Mouse (Mus musculus) large intestine, adult 2 months (tissue): ENCODE measurements around the gene Frs3. TPM values are rescaled to one million over a fixed set of nuclear protein-coding genes. Genes with fewer than 3 reads are reported as not detected.
A peak's percentile ranks its signal among the peaks of the same experiment; 100 is the strongest.

ENCODE experiments used
- DNase-seq: peaks from one replicate; pipeline ENCODE4 v3.0.0-alpha.2; 2012; ENCODE audit warnings: low read depth, low spot score
- WGBS: fragments of 180-500 bp; shearing (Covaris S2); methylation state at CpG from one replicate; pipeline ENCODE4 v1.1.7; 2018; 5-methylcytosine and 5-hydroxymethylcytosine counted together
- polyA plus RNA-seq: library from polyadenylated mRNA; depleted of rRNA; stranded (reverse); fragments of >200 nt; gene quantifications from 2 replicates; pipeline ENCODE4 v1.2.3, GENCODE M21; 2012

The Frs3 gene
- polyA plus RNA-seq, 1 experiment: 4.4 TPM

DNA sequence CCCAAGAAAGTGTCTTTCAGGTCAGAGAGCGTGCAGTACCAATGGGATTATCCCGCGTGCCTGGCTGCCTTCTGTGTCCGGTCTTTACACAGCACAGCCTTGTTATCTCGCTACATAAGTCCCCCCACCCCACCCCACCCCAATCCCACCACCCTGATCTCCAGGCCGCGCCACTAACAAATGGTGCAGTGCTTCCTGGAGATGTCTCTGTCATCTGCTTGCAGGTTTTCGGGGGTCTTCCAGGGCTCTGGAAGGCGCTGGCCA, 554 bp upstream of the Frs3 start, which contains the start of gene Tomm6:
Tomm6 (minus strand) TSS at position 43 of the 264 bp plus-strand sequence.
- DNase-seq: no peak
- 0% methylated on average over 9 of the region's 9 CpGs for WGBS

- DNase-seq: no peak
- 83% methylated on average over 8 of the region's 8 CpGs for WGBS
These were observed 1.1 kb downstream of the Frs3 start for GRCm38 (mm10) chr17:47689894-47690293.

DNA sequence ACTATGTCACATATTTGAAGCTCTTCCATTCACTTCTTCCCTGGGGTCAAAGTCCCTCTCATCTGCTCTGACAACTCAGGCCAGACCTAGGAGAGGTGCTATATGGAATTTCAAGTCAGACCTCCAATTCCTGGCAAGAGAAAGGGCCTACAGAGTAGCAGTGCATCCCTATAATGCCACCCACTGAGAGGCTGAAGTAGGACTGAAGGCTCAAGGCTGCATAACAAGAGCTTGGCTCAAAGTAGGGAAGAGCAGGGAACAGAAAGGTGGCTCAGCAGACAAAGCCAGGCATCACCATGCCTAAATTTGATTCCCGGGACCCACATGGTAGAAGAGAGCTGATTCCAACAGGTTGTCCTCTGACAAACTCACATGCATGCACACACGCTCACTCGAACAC, 2.8 kb downstream of the Frs3 start:
- no peak for DNase-seq
- WGBS: 94% methylated on average over 3 of the region's 3 CpGs

DNA sequence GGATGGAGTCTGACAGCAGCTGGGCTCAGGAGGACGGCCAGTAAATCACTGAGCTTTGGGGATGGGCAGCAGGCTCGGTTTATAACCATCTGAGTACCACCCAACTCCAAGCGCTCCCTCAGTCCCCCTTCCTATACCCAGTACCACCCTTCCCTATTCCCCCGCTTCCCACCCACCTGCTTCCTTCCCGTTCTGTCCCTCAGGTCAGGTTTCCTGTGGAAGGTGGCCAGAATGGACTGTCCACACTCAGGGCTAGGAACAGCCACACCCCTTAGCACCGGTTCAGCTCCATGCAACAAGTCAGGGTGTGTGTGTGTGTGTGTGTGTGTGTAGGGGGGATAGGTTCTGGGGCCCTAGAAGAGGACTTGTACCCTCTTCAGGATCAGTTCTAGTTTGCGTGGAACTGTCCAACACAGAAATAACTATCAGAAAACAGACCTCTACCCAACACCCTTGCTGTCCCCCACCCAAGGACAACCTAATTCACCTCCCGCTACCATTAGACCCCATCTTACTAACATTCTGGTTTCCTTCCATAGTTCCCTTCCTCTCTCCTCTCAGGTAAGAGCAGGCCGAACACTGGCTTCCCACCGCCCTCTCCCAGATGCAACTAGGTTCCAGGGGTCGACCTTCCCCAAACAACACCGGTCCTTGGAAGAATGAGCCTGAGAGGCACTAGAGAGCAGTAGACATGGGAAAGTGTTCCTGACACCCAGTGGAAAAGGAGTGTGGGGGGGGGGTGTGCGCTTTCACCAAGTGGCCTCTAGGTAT, 5.0 kb downstream of the Frs3 start:
- DNase-seq: no peak
- WGBS: 62% methylated on average over 13 of the region's 13 CpGs

DNA sequence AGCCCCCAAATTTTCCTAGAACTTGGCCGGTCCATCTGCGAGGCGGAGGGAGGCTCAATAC, 5.4 kb downstream of the Frs3 start, which contains the start of gene Gm21981:
Gm21981 (minus strand) TSS at position 14 of the 61 bp plus-strand sequence.
- WGBS: 3% methylated on average over 3 of the region's 3 CpGs
- no peak for DNase-seq

DNA sequence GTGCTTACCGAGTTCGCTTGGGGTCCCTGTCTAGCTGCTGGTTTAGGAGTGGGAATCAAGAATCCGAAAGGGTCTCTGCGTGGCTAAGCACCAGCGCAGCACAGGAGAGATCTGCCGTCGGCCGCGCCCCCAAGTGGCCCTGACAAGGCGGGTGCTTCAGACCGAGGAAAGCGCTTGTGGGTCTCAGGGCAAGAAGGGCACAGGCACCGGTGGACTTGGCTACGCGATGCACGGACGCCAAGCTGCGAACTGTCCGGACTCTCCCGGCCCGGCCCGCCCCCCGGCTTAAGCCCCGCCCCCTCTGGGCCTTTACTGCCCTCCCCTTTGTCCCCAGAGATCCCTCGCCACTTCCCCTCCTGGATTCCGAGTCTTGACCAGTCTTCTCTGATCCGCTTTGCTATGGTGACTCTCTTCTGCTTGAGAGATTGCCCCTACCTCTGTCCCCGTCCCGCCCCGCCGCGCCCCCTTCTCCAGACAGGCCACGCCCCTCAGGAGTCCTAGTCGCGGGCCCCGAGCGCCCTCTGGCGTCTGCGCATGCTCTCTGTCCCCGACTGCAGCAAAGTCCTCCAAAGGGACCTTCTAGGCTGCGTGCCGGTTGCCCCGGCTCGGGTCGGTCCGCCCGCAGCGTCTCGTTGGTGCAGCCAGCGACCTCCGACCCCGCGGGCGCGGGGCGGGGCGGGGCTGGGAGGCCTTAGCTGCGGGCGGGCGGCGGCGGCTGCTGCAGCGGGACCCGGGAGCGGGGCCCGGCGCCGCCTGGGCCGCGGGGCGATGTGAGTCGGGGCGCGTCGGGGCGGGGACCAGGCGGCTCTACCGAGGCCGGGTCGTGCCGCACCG, 5.9 kb downstream of the Frs3 start, which contains the start of gene Prickle4:
Prickle4 (minus strand) TSS at position 234 of the 834 bp plus-strand sequence.
- 2% methylated on average over 79 of the region's 82 CpGs for WGBS
- peak; percentile 60 for DNase-seq

- WGBS: 1% methylated on average over 23 of the region's 23 CpGs
- no peak for DNase-seq
These were observed 6.5 kb downstream of the Frs3 start for GRCm38 (mm10) chr17:47695337-47695710.

DNA sequence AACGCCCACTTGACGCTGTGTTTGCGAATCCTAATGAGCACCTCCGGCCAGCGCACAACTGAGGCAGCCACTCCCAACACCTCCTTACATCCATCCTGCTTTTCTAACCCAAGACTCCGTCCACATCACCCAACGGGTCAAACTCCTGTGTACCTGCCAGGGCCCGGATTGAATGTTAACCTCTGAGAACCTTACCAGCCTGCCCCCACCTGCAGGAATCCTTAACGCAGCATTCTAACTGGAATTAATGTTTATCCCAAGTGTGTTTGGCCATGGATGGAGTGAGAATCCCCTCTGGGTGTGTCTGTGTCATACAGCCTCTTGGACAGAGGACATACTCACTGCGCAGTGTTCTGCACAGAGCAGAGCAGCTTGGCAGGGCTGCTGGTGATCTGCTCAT, 9.3 kb downstream of the Frs3 start:
- no peak for DNase-seq
- WGBS: 92% methylated on average over 10 of the region's 10 CpGs

GRCm38 (mm10) chr17:47699055-47699454, 10.2 kb downstream of the Frs3 start:
- WGBS: 72% methylated on average over 2 of the region's 2 CpGs
- DNase-seq: no peak

DNA sequence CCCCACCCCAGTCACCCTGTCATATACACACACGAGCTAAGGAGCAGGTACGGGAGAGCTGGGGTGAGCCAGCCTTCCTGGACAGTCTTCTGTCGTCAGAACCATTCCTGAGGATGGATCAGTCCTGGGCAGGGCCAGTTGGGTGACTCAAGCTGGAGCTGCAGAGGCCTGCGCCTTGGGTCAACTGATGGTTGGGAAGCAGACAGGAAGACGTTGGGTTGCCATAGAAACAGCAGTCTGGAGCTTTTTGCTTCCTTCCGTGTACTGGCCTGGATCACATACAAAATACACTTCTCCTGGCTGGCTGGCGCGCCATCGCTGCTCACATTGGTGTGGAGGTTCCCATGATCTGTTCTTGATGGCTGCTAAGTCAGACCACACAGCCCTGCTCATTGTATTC, 13.0 kb downstream of the Frs3 start:
- DNase-seq: no peak
- WGBS: 88% methylated on average over 9 of the region's 9 CpGs

DNA sequence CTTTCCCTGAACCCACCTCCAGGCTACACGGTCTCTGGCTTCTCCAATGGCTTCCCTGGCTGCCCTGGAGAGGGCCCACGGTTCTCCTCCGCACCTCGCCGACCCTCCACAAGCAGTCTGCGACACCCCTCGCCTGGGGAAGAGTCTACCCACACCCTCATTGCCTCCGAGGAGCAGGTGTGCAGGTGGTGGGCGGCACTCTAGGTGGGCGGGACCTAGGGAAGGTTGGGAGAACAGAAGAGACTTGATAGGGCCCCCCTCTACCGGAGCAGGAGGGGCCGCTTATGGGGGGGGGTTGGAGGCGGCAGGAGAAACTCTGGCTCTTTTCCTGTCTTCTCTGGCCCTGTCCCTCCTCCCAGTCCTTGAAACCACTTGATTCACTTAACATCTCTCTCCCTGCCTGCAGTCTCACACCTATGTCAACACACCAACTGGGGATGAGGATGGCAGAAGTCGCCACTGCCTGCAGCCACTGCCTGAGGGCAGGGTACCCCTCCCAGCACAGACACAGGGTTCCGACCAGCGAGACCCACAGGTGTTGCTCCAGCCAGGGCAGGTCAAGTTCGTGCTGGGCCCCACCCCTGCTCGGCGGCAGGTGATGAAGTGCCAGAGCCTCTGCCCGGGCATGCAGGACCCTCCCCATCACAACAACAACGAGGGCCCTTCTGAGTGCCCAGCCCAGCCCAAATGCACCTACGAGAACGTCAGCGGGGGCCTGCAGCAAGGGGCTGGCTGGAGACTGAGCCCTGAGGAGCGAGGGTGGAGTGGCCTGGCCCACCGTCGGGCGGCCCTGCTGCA, 13.9 kb downstream of the Frs3 start:
- 78% methylated on average over 28 of the region's 28 CpGs for WGBS

GRCm38 (mm10) chr17:47703556-47703955, 14.7 kb downstream of the Frs3 start:
- DNase-seq: no peak
- 77% methylated on average over 20 of the region's 20 CpGs for WGBS

More for the DNA sequence above, 13.9 kb downstream of the Frs3 start:
- DNase-seq: no peak

DNA sequence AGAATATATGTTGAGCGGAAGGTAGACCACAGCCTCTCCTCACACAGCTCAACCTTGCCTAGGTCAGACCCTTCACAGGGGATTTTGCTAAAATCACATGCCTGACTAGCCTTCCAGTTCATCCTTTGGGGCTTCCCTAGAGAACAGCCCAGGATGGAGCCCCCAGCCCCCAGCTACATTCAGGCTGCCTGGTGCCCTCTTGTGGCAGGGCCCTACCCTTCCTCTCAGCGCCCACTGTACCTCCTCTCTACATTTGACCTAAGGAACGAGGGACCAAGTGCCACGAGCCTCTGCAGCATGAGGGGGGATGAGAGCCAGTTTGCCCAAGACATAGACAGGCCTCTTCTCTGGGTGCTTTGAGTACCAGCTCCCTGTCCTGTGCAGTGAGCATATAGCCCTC, 15.9 kb downstream of the Frs3 start:
- no peak for DNase-seq
- 85% methylated on average over 4 of the region's 4 CpGs for WGBS

GRCm38 (mm10) chr17:47706196-47706595, 17.4 kb downstream of the Frs3 start:
- 57% methylated on average over 1 of the region's 1 CpGs for WGBS

GRCm38 (mm10) chr17:47707961-47708360, 19.1 kb downstream of the Frs3 start:
- WGBS: 74% methylated on average over 3 of the region's 3 CpGs
- DNase-seq: no peak

More at GRCm38 (mm10) chr17:47706196-47706595, 17.4 kb downstream of the Frs3 start:
- no peak for DNase-seq

DNA sequence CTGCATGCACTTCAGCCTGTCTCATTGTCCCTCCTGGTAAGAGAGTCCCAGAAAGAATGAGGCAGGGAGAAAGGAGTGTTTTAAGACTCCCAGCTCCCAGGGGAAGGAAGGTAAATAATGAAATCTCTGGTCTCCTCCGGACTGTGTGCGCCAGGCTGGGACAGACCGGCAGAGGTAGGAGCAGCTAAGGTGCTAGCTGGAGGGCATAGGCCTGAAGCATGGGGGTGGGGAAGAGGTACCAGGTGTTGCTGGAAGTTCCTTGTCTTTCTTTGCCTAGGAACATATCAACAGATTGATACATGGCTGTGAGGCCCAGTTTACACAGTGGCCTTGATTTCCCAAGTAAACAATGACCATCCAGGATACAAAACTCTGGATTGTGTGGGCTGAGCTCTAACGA, 20.1 kb downstream of the Frs3 start:
- 45% methylated on average over 4 of the region's 4 CpGs for WGBS
- DNase-seq: no peak

DNA sequence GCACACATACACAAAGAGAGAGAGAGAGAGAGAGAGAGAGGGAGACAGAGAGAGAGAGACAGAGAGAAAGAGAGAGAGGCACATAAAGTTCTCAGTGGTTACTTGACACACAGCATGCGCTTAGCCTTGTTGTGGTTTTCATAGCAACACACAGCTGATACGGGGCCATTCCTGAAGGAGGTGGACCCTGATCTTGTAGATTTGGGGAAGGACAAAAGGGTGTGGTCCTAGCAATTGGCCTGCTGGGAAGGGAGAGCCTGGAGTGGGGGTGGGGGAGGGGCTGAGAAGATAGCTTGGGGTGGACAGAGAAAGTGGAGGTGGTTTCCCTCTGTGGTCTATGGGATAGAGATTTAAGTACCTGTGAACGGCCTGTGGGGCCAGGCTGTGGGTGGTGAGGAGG, 21.2 kb downstream of the Frs3 start:
- no peak for DNase-seq
- WGBS: 57% methylated on average over 3 of the region's 3 CpGs

DNA sequence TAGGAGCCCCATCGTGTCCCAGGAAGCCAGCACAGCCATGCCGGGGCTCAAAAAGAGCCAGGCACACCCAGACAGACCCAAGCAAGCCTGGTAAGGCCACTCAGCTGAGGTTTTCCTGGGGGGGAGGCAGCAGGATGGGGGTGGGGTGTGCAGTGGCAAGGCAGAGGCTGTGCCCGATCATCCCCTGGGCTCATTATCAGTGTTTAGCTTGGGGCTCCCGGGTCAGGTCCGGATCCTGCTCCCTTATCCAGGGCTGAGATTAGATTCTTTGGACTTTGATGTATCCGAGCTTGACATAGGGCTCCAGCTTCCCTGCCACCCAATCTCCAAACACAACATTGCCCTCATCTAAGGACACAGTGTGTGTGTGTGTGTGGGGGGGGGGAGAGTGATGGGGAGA, 23.1 kb downstream of the Frs3 start:
- WGBS: 68% methylated on average over 6 of the region's 6 CpGs
- DNase-seq: no peak

DNA sequence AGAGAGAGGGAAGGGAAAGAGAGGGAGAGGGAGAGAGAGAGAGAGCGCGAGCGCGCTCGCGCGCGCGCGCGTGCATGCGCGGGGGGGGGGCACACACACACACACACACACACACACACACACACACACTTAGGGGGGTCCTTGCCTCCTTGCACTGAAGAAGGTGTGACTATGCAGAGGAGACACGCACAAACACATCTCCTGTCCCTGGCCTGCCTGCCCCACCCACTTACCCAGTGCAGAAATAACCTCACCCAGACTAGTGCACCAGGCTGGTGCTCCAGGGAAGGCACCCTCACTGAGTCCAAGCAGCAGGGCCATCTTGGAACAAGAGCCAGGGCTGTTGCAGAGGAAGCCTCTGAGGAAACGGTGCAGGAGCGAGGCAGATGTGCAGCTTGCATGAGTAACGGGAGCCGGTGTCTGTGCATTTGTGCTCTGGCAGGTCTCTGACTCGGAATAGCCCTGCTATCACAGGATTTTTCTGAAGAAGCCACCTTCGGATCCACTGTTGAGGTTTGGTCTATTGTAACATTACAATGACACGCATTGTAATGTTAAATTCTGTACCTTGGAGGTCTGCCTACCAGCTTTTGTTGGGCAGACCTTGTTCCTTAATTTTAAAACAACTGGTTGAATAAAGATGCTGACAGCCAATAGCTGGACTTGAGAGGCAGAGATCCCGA, 24.2 kb downstream of the Frs3 start:
- no peak for DNase-seq
- WGBS: 60% methylated on average over 21 of the region's 22 CpGs

- WGBS: 42% methylated on average over 3 of the region's 3 CpGs
- no peak for DNase-seq
These were observed 26.2 kb downstream of the Frs3 start for GRCm38 (mm10) chr17:47715037-47715436.
